Mouse (Mus musculus): ENCODE data around the gene Rgl3.

GRCm38 (mm10) chr9:22037826-22038225, 48.6 kb upstream of the Rgl3 start:
- no peak for TF ChIP-seq MAX (IDR thresholded peaks at IDR 0.05; ENCODE audit: low read depth)
- no peak for TF ChIP-seq POLR2A (IDR thresholded peaks at IDR 0.05; ENCODE audit: insufficient read length, low read depth)
- TF ChIP-seq USF1 (IDR thresholded peaks at IDR 0.05; ENCODE audit: low read depth), result no peak
- no peak for TF ChIP-seq POLR2AphosphoS2 (IDR thresholded peaks at IDR 0.05; ENCODE audit: insufficient read length, low read depth)
- TF ChIP-seq MYOG (IDR thresholded peaks at IDR 0.05; ENCODE audit: control insufficient read depth in 1 of 3, insufficient read depth in 1 of 3, insufficient read length in 2 of 3, low read depth in 2 of 3), result no peak
- no peak for TF ChIP-seq TCF12 (IDR thresholded peaks at IDR 0.05; ENCODE audit: insufficient read depth, poor library complexity, severe bottlenecking)
- no peak for TF ChIP-seq E2F4 (IDR thresholded peaks at IDR 0.05; ENCODE audit: insufficient read depth)
- TF ChIP-seq CEBPB (IDR thresholded peaks at IDR 0.05; ENCODE audit: insufficient read depth, poor library complexity, severe bottlenecking), result no peak
- no peak for TF ChIP-seq SRF (IDR thresholded peaks at IDR 0.05; ENCODE audit: control insufficient read depth, insufficient read length, low read depth)
- TF ChIP-seq MYOD1 (IDR thresholded peaks at IDR 0.05; ENCODE audit: control insufficient read depth in 1 of 3, insufficient read length in 2 of 3, low read depth in 2 of 3), result no peak

Measured in myocyte (in vitro differentiated cells).